Mouse (Mus musculus): ENCODE measurements around the gene Max.

Gene Max

GRCm38 (mm10) chr12:76961932-76962891, at the start of gene Max:
TSS of gene Max (minus strand) at chr12:76962201.
- DNase-seq = peak; percentile 99 to 100

DNA sequence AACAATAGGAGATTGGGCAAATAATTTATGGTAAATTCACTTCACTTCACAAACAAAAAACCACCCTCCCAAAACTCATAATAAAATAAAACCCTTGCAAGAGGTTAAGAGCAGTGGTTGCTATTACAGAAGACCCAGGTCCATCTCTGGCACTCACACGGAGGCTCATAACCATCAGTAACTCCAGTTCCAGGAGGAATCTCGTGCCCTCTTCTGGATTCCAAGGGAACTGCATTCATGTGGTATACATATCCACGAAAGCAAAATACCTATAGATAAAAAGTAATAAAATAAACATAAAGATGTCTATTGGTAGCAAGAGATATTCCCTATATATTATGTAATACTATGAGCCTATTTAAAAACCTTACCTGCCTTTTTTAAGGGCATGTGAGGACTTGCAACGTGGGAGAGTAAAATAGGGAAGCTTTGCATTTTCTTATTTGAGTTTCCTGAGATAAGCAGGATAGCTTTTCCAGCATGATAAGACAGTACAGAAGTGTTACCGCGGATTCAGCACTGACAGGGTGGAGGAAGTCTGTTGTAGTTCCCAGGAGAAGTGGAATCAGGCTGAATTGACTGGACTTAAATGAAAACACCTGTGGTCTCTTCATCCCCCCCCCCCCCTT, 49.2 kb upstream of the Max start:
- DNase-seq = no peak

DNA sequence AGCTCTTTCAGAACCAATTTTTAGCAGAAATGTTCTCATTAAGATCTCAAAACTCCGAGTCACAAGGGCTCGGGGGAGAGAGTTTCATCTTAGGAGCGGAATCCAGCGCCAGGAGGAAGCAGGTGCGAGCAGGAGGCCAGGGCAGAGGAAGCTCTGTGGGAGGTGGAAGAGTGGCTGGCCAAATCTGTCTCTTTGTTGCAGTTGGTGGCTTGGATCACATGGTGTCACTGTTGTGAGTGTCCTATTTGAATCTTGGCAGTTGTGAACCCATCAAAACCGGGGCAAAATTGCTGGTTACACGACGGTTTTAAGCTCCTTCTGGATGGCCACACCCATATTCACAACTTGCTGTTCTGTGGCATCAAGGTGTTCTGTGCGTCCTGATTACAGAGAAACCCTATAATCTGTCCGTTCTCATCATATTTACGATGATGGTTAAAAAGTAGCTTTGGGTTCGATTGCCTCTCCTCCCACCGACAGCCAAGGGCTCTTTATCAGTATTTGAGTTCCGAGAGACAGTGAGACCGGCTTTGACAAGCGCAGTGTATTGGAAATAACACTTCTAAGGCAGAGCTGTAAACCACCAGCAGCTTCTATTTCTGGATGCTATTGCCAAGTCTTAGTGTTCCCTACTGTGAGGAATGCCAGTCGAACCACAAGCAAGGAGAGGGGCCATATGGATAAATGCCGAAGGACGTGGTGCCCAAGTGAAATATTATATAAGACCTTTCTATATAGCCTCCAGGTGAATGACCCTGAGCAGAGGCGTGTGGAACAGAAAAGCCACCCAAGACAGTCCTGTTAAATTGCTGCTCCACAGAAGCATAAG, 47.4 kb upstream of the Max start:
- DNase-seq = peak in 1 of 2 experiments; percentile 20

DNA sequence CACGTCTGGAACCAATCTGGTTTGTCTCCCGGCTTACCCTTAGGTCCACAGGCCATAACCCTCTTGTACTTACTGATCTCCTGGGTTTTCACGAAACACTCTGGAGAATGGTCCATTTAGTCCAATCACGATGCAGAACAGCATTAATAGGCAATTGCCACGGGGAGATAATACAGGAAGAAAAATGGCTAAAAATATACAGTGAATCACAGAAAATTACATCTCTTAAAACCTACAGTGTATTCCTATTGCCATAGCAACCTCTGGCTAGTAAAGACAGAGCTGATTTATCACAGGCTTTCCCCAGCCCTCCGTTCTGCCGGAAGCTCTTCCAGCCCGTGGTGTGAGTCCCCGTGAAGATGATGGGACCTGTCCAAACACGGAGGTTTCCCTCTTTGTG, 42.9 kb upstream of the Max start:
- no peak for DNase-seq

DNA sequence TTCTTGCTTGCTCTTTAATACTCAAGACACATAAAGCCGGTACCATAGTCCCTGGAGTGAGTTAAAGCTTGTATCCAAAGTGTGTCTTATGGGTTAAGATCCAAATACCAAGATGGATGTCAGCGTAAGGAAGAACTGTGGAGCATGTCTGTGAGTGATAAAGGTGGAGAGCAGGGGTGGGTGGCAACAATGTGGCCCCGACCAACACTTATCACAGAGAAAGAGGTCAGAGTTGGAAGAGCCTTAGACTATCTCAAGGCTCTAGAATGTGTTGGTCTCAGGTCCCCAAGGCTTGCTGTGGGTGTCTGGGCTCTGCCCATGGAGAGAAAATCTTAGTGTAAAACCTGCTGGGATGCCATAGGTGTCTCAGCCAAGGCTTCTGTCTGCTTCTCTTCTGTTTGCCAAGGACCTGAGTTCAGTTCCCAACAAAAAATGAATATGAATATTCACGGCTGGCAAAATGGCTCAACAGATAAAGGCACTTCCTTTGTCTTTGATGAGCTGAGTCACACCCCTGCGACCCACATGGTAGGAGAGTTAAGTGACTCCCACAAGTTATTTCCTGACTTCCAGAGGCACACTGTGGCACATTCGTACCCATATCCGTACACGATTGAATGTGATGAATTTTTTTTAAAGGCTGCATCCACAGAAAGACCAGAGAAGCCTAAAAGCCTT, 40.7 kb upstream of the Max start:
- no peak for DNase-seq

DNA sequence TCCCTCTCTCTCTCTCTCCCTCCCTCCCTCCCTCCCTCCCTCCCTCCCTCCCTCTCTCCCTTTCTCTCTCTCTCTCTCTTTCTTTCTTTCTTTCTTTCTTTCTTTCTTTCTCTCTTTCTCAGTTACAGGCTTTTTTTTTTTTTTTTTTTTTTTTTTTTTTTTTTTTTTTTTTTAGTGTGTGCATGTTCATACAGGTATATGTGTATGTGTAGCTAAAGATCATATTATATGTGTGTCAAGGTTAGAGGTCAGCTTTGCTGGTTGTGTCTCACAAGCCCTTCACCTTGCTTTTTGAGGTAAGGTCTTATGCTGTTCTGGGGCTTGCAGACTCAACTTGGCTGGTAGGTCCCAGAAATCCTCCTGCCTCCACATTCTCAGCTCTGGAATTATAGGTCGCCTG, 39.3 kb upstream of the Max start:
- DNase-seq = no peak

GRCm38 (mm10) chr12:77000705-77001284, 38.8 kb upstream of the Max start:
- peak; percentile 34 to 60 for DNase-seq

DNA sequence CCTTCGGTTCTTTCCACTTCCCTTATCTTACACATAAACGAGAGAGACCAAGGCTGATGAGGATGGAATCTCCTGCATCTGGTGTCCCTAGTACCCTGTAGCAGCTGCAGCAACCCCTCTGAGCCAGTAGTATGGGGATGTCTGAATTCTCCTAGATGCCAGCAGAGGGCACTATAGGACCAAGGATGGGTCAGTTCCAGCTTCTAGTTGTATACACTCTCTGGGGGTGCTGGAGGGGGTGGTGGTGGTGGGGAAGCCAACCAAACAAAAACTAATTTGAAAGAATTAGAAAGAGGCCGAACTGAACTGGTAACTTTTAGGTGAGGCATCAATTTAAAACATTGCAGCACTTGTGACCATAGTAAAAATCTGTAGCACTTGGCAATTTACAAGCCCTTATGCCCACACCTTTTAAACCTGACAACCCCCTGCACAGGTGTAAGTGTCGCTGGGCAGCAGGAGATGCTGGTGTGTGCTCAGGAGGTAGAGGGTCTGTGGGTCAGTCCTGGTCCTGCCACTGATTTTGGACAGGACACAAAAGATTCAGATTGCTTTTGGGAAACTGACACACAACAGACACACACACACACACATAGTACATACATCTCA, 38.2 kb upstream of the Max start:
- DNase-seq = peak; percentile 26 to 61

DNA sequence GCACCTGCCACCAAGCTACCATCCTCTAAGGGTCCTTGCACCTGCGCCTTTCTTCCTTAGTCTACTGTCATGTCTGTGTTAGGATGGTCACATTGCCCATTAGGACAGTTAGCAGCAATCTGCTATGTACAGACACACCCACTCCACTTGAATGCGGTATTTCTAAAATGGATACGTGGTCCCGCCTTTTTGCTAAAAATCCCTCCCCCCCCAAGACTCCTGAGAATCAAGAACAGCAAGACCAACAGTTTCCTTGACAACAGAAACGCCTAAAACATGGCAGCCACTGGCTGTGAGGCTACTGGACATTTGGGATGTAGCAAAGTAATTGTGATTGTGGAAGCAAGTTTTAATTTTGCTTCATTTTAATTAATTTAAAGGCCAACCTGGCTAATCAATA, 32.8 kb upstream of the Max start:
- DNase-seq = no peak

DNA sequence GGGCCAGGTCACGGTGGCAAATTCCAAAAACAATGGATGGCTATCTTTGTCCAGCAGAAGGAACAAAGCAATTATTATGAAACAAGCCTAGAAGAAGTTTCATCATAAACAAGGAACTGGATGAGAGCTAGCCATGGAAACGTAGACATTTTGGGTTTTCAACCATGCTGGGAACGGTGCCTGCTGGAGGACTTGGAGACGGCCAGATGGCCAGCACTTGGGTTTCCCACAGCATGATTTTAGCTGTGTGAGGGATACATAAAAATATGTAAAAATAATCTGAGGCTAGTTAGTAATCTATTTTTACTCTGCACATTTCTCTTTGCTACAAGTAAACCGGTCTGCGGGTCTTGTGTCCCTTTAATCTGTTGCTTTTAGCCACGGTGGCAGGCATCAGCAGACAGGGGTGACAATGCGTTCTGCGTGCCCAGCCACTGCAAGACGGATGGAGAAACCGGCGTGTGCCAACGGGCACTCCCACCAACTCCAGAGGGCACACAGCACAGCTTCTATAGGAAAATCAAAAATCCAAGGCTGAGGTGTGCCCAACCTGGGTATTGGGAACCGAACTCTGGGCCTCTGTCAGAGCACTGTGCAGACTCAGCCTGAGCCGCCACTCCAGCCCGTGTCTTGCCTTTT, 31.0 kb upstream of the Max start:
- no peak for DNase-seq

DNA sequence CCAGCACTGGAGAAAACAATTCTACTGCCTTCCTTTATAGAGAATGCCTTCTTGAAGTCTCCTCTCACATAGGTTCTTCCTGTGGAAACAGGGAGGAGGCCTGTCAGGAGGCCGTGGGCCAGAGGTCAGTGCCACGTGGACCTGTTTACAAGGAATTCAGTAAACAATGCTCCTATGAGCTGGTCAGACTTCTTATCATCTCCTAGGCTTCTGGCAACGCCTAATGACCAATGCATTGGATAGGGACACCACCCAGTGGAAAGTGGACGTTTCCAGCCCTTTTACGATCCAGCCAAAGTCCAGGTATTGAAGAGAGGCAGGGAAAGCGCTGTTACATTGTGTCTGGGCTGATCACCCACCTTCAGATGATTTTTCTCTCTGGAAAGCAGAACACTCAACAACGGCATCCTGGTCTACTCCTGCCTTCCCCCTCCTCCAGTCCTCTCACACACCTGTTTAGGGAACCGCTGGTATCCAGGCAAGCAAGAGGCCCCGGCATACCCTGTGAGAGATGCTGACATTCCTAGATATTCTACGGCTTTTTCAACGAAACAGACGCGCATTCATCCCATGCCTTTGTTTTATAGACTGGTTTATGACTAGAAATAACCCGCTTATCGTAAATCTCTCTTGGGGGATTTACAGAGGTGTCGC, 20.9 kb upstream of the Max start:
- no peak for DNase-seq

DNA sequence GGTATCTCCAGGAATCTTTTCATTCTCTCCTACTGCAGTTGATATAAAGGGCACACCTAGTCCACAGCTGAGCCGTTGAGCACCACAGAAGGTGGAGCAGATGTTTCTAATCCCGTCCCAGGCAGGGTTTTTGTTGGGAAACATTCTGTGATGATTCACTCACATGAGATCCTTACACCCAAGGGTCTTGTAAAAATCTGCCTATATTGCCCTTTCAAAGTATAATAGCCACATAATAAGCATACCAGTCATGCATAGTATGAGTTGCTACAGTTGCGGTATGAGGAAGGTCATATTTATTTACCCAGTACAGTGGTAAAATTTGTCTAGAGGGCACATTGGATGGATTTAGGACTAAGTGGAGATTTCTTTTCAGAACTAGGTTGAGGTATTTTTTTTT, 17.5 kb upstream of the Max start:
- DNase-seq = no peak

- peak in 1 of 2 experiments; percentile 33 for DNase-seq
Measured at GRCm38 (mm10) chr12:76972669-76973068, 10.7 kb upstream of the Max start.

GRCm38 (mm10) chr12:76972241-76972640, 10.2 kb upstream of the Max start:
- DNase-seq = peak; percentile 45 to 60

DNA sequence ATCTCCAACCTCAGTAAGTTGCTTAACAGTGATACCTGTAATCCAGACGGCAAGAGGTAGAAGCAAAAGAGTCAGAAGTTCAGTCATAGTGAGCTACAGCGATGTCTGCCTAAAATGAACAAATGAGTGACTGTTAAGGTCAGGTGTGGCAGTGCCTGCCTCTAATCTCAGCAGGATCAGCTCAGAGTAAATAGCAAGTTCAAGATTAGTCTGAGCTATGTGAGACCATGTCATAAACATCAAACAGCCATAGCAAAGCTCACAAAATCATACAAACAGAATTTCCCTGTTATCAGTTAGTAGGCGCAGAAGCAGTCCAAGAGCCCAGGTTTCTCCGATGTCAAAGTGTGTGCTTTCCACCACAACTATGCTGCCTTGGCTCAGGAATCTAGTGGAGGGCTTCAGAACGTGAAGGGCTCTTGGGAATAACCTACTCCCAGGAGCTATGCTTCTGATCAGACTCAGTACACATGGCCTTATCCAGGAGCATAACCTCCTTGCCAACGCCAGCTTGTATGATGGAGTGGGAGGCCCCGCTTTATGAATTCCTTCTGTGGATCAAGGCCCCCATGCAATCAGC, 9.7 kb upstream of the Max start:
- DNase-seq = peak; percentile 66 to 78

- DNase-seq = peak; percentile 52 to 58
Measured at GRCm38 (mm10) chr12:76965876-76966275, 3.9 kb upstream of the Max start.

DNA sequence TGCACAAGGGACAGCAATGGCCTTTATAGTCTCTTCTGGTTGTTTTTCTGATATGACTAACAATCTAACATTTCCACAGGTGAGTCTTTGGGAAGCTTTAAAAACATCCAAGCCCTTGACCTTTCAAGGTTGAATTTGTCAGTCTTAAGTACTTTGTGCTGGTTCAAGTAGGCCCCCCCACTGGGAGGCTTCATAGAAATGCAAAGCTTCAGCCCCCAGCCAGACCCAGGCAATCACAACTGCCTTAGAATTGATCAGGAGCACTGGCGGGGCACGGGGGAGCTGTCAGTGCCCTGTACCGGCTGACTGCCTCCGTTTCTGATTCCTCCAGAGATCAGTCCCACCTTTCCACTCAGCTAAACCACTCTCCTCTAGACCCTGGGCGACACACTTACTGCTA, 3.1 kb upstream of the Max start:
- DNase-seq = no peak

- peak in 1 of 2 experiments; percentile 26 for DNase-seq
Measured at GRCm38 (mm10) chr12:76961052-76961931, 709 bp downstream of the Max start.

- peak; percentile 39 to 52 for DNase-seq
Measured at GRCm38 (mm10) chr12:76957688-76958087, 4.3 kb downstream of the Max start.

All from lung, adult 18-20 months (tissue).